Mouse (Mus musculus): Measurements from ENCODE around the gene Hmga1.

GRCm38 (mm10) chr17:27563771-27564244 lies 7.5 kb downstream of the Hmga1 start:
- TF ChIP-seq CTCF (conservative IDR thresholded peaks at IDR 0.05 in 1 of 2, IDR thresholded peaks at IDR 0.05 in 1 of 2; ENCODE audit: low read depth in 2 of 2, low read length in 2 of 2) (no peak), TBP (conservative IDR thresholded peaks at IDR 0.05; ENCODE audit: low read depth, low read length) (no peak), NRF1 (IDR thresholded peaks at IDR 0.05; ENCODE audit: low read depth, low read length) (no peak), ZMIZ1 (IDR thresholded peaks at IDR 0.05; ENCODE audit: low read depth, low read length) (no peak), POLR2A (IDR thresholded peaks at IDR 0.05; ENCODE audit: low read depth, low read length) (no peak; the same call in 1 of the 2 replicates)
